Mouse (Mus musculus) stomach, postnatal 0 days (tissue): ENCODE results near the gene Ash1l. TPM values are rescaled to one million over a fixed set of nuclear protein-coding genes. Genes with fewer than 3 reads are reported as not detected.

Experiments
- ATAC-seq: fragments of 200-750 bp; cut with Nextera tagmentation; 2 replicates; pipeline ENCODE4 v1.8.0; 2017; ENCODE audit not compliant: low FRiP score, low TSS enrichment
- DNase-seq: peaks from one replicate; pipeline ENCODE4 v3.0.0-alpha.2; 2016; ENCODE audit warnings: low spot score
- H3K27ac ChIP-seq: fragments of 300-500 bp; sonication (generic); replicated peaks from 2 replicates; pipeline ENCODE4 v1.5.1; 2014; ENCODE audit warnings: mild to moderate bottlenecking, control low read depth
- H3K27me3 ChIP-seq: fragments of 300-500 bp; sonication (generic); 2 replicates; pipeline ENCODE4 v1.6.1; 2014; ENCODE audit warnings: low read length; ENCODE audit not compliant: control insufficient read depth, insufficient read depth
- H3K36me3 ChIP-seq: fragments of 300-500 bp; sonication (generic); 2 replicates; pipeline ENCODE4 v1.6.1; 2014; ENCODE audit warnings: low read length, mixed read lengths; ENCODE audit not compliant: control insufficient read depth, insufficient read depth
- H3K4me1 ChIP-seq: fragments of 300-500 bp; sonication (generic); replicated peaks from 2 replicates; pipeline ENCODE4 v1.6.1; 2014; ENCODE audit warnings: antibody characterized with exemption; ENCODE audit not compliant: control insufficient read depth, insufficient read depth
- H3K4me2 ChIP-seq: fragments of 300-500 bp; sonication (generic); replicated peaks from 2 replicates; pipeline ENCODE4 v1.6.1; 2014; ENCODE audit warnings: low read depth, mild to moderate bottlenecking, control low read depth, moderate library complexity
- H3K4me3 ChIP-seq: fragments of 300-500 bp; sonication (generic); 2 replicates; pipeline ENCODE4 v1.5.1; 2014; ENCODE audit warnings: low read depth, low read length, control low read depth
- H3K9ac ChIP-seq: fragments of 300-500 bp; sonication (generic); 2 replicates; pipeline ENCODE4 v1.6.1; 2014; ENCODE audit warnings: mild to moderate bottlenecking, low read length, control low read depth, mixed read lengths
- H3K9me3 ChIP-seq: fragments of 300-500 bp; sonication (generic); 2 replicates; pipeline ENCODE4 v1.6.1; 2016; ENCODE audit warnings: low read length; ENCODE audit not compliant: control insufficient read depth
- CTCF ChIP-seq: IDR thresholded peaks from 2 replicates; pipeline ENCODE4 v1.5.1; 2016; ENCODE audit warnings: antibody characterized with exemption, low read depth, mild to moderate bottlenecking, moderate library complexity
- EP300 ChIP-seq: optimal IDR thresholded peaks from 2 replicates; pipeline ENCODE3; 2016; ENCODE audit warnings: antibody characterized with exemption
- WGBS: fragments of 180-500 bp; shearing (Covaris S2); extraction: QIAGEN DNeasy Blood & Tissue Kit; methylation state at CpG from one replicate; pipeline ENCODE4 v1.1.7; 2014; 5-methylcytosine and 5-hydroxymethylcytosine counted together
- polyA plus RNA-seq: library from polyadenylated mRNA; unstranded; fragments of >200 nt; fragmentation: Nextera tagmentation; extraction: Ambion mirVana; gene quantifications from 2 replicates; pipeline ENCODE4 v1.2.1, GENCODE M21; 2015

The Ash1l gene
- polyA plus RNA-seq, 1 experiment from 2014 or later: 9.2 TPM

DNA sequence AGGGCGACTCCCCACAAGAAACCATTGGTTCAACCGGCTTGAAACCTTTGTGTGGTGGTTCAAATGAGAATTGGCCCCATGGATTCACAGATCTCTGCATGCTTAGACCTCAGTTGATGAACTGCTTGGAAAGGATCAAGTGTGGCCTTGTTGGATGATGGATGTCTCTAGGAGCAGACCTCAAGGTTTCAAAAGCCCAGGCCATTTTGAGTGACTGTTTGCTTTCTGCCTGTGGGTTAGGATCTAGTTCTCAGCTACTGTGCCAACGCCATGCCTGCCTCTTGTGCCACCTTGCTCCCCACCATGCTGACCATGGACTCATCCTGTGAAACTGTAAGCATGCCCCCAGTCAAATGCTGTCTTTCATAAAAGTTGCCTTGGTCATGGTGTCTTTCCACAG lies 175.6 kb downstream of the Ash1l start:
- Histone ChIP-seq H3K4me1 (no peaks in the 10 kb centered on the region), H3K9me3 (no peaks in the 10 kb centered on the region), H3K9ac (no peak overlapping the region), H3K4me3 (no peak overlapping the region), H3K4me2 (no peak overlapping the region), H3K27ac (no peak overlapping the region), H3K36me3 (no peaks in the 10 kb centered on the region), H3K27me3 (no peaks in the 10 kb centered on the region)
- ATAC-seq (no peak), DNase-seq (no peak)
- TF ChIP-seq EP300 (no peak), CTCF (no peak)
- WGBS: 92% methylated on average over 3 of the region's 3 CpGs

Other genes with a start within 250 kb of the Ash1l start
- 85.5 and 86.9 TPM in 2 replicates for gene Rit1, start 233.8 kb upstream of the Ash1l start, polyA plus RNA-seq
- 9.6 and 10.1 TPM in 2 replicates for gene Syt11, start 175.5 kb upstream of the Ash1l start, polyA plus RNA-seq
- 2.8 TPM in 2 replicates for gene Gon4l, start 115.4 kb upstream of the Ash1l start, polyA plus RNA-seq
- gene Msto1, start 36.6 kb upstream of the Ash1l start, polyA plus RNA-seq: 23.6 and 24.9 TPM in 2 replicates
- gene Dap3, start 559 bp downstream of the Ash1l start, polyA plus RNA-seq: 99.0 and 105 TPM in 2 replicates
- 19.4 and 22.0 TPM in 2 replicates for gene Rusc1, start 142.7 kb downstream of the Ash1l start, polyA plus RNA-seq
- 0.17 TPM in 1 of 2 replicates, not detected in the other for gene Gm43738, start 150.5 kb downstream of the Ash1l start, polyA plus RNA-seq
- 372 and 379 TPM in 2 replicates for gene Fdps, start 151.3 kb downstream of the Ash1l start, polyA plus RNA-seq
- gene Pklr, start 185.5 kb downstream of the Ash1l start, polyA plus RNA-seq: 6.6 and 6.8 TPM in 2 replicates
- 0.45 and 0.71 TPM in 2 replicates for gene Hcn3, start 209.6 kb downstream of the Ash1l start, polyA plus RNA-seq
- gene Clk2, start 214.2 kb downstream of the Ash1l start, polyA plus RNA-seq: 10.2 and 11.3 TPM in 2 replicates
- 65.4 and 66.3 TPM in 2 replicates for gene Scamp3, start 226.9 kb downstream of the Ash1l start, polyA plus RNA-seq
- gene Fam189b, start 232.5 kb downstream of the Ash1l start, polyA plus RNA-seq: 7.5 and 9.1 TPM in 2 replicates